Mouse (Mus musculus) adrenal gland, adult 8-10 months (tissue): ENCODE measurements around the gene Epdr1. TPM values are rescaled to one million over a fixed set of nuclear protein-coding genes. Genes with fewer than 3 reads are reported as not detected.
"Not testable (repeated sequence)": the region's sequence is repeated elsewhere in the genome, so short reads cannot be mapped to it uniquely, and the experiment has no call there.

Experiments
- DNase-seq: peaks from one replicate; pipeline ENCODE4 v3.0.0; 2022
- total RNA-seq, 4 experiments: library from RNA; stranded (reverse); gene quantifications; 2 replicates each; pipeline ENCODE4 v1.2.4; 2022

The Epdr1 gene
- total RNA-seq, 4 experiments from 2014 or later = 17.2 to 34.9 (median 22.9) TPM

DNA sequence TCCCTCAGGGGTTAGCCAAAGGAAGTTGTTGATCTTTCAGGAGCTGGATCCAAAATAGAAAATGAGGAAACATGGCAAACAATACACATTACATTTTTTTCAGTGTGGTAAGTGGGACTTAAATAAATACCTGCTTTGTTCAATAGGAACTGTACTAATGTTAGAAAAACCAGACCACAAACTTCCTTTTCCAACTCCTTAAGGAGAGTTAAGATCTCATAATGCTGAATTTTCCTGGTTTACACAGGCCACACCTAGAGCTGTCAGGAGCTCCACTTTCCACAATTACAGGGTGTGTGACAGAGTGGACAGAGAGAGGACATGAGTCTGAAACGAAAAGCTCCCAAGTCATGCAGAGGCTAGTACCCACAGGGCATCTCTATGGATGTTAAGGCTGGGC lies 16.0 kb downstream of the Epdr1 start:
- DNase-seq = no peak

DNA sequence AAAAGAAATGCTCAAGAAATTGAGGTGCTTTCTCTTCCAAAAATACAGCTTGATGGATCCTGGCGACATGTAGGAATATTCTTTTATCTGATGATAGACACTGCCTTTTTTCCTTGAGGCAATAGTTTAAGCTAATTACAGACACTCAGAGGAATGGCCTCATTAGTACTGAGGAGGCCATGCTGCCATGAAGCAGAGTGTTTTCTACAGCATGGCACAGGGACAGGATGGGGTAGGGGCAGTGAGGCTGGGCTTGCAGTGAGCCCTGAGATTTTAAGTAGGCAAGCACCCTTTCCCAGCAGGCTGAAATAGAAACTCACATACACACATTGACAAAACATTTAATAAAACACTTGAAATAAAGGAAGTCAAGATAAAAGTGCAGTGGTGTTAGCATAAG lies 17.2 kb downstream of the Epdr1 start:
- no peak for DNase-seq

DNA sequence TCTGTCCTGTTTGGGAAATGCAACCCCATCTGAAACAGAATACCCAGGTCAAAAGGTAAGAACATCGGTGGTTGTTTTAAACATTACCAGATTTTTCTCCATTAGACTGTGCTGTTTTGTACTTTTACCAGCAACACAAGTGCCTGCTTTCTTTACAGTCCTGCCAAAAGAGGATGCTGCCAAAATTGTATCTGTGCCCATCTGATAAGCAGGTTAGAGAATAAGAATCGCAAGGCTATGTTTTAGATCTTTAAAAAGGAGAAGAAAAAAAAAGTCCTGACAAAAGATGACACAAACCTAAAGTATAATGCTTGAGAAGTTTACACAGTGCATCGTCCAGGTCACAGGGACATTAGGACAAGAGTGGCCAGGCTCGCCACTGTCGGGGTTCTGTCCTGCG lies 20.5 kb downstream of the Epdr1 start:
- DNase-seq = peak; percentile 12

DNA sequence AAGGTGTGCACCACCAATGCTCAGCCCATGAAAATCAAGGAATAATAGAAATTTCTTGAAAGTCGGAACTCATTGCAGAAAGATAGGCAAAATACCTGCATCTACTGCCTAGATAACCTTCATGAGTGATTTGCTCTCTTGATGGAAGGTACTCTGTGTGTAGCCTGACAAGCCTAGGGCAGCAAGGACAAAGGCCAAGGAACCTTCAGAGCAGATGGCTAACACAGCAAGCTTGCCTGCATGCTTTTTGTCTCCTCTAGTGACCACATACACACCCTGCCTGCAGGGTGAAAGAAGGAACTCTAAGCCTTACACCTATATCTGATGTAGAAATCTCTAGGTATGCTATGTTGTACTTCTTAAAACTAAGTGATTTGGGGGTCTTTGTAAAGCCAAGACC lies 24.6 kb downstream of the Epdr1 start:
- DNase-seq = peak; percentile 5

DNA sequence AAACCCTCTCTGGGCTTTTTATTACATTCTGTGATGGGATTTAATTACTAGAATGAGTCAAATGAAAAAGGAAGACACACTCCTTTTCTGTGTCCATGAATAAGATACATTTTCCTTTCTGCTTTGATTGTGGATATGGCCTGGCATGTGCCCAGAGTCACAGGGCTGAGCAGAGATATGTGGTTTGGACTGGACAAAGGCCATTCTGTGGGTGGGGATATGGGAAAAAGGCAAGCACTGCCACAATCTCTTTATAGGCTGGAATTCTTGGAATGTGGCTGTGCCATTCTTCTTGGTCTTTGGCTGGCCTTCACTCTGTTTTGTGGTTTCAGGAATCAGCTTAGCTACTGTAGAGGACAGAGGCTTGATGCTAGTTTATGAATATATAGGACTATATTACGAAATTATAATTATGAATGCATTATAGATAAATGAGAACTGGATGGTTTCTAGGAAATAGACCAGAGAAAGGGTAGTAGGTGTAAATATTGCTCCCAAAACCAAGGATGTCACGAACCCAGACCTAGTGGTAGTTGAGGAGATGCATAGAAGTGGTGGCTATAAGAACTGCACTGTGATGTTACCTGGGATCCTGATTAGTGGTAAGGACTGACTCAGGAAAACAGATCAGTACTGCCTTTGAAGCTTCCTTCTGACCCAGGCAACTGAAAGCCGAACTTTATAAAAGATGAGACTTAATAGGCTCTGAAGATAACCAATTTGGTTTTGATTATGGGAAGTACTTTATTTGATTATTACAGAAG lies 28.5 kb downstream of the Epdr1 start:
- DNase-seq = peak; percentile 25

DNA sequence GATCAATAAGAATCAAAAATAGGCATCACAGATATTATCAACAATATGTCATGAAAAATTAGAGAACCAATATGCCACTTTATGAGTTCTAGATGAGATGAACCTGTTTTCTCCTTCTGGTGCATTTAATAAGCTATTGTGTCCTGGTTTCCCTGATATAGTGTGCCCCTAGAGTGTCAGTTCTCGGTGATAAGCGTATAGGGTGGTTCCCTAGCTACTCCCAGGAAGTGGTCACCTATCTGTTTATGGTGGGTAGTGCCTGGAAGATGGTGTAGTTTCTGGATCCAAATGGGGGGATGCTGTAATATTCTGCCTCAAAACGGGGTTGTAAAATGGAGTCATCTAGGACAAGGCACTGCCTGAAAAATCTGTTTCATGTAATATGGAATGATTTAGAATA lies 43.8 kb downstream of the Epdr1 start:
- no peak for DNase-seq

DNA sequence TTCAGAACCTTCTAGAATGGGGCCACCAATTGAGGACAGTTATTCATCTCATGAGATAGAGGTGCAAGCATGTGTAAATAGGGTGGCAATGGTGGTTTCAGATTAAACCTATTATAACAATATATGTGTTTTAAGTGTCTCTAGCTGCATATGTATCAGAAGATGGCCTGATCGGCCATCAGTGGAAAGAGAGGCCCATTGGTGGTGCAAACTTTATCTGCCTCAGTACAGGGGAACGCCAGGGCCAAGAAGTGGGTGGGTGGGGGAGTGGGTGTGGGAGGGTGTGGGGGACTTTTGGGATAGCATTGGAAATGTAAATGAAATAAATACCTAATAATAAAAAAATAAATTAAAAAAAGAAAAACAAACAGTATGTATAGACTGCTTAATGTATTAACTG lies 45.0 kb downstream of the Epdr1 start:
- DNase-seq = not testable (repeated sequence)

DNA sequence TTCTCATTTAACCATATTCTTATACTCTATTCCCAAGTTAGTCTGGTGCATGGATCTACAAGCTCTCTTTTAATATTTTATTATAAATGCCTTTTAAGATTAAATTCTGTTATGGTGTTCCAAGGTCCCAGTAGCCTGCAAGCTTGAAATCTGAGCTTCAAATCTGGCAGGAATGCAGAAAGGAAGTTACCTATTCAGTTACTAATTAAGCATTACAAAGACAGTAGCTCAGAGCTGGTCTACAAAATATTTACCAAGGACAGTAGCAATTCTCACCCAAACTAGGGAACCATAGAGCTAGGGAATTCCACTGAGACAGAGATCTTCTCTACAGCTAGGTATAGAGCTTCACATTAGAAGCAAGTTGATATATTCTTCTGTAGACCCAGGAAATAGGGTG lies 49.6 kb downstream of the Epdr1 start:
- not testable (repeated sequence) for DNase-seq

DNA sequence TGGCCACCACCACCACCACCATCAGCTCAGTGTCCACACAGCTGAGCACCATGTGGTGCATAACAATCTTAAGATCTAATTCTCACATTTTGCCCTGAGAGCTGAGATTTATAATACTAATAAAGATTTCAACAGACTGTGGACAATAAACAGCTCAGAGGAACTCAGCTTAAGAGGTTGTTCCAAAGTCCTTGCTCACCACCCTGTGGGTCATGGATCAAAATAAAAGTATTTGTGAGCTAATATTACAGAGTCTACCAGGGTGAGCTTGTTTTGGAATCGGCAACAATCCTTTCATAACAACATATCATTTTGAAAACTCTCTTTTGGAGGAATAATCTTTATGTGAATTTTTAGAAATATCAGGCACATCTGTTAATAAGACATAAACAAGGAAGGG lies 57.2 kb downstream of the Epdr1 start:
- DNase-seq = no peak

DNA sequence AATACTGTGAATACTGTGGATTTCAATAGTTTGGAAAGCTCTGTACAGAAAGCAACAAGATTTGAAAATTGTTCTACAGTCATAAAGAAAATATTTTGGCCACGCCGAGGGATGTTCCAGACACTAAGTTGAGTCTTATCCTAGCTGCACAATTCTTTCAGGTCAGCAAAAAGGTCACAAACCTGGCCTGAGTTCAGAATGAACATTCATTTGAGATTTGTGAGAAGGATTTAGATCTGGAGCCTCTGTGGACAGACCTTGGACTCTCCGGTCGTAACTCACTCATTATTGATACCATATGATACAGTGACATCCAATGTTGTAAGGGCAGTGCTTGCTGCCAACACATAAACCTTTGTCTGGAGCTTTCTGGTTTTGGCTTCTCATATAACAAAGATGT lies 64.3 kb downstream of the Epdr1 start:
- no peak for DNase-seq

Other genes with a start within 250 kb of the Epdr1 start
- 10 to 100 TPM; 37.0 to 46.0 (median 38.9) TPM for gene Stard3nl, start 224.1 kb downstream of the Epdr1 start, total RNA-seq
- 1 to 10 TPM; 2.6 to 6.4 (median 4.2) TPM for gene Sfrp4, start 3.2 kb upstream of the Epdr1 start, total RNA-seq
- not detected for gene Nme8, start 77.9 kb upstream of the Epdr1 start, total RNA-seq
- gene Gpr141, start 204.3 kb upstream of the Epdr1 start, total RNA-seq = 1 to 10 TPM in 1 of 4 experiments, under 1 TPM in 3; 0.28 to 1.1 (median 0.66) TPM